Mouse (Mus musculus): Measurements from ENCODE around the gene Vmn1r28.

DNA sequence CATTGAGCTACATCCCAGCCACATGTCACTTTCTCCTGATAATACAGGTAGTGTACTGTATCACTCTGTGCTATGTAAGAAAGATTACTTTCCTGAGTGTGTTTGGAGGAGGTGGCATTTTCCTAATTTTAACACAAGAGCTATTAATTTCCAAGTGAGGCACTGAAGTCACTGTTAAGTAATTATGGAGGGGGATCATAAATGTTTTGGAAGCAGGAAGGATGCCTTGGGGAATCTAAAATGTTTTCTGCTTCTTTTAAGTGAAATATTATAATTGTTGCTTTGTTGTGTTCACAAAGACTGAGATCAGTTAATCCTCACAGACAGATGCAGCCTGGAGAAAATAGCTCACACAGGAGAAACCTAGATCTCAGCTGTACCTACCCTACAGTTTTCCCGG lies at the start of gene Vmn1r28:
- TF ChIP-seq CTCF (IDR thresholded peaks at IDR 0.05; ENCODE audit: low read depth, low read length) (no peak), GATA1 (IDR thresholded peaks at IDR 0.05; ENCODE audit: borderline replicate concordance, low read length) (no peak), POLR2AphosphoS5 (IDR thresholded peaks at IDR 0.05; ENCODE audit: insufficient replicate concordance, low read depth, low read length) (no peak), GATA2 (IDR thresholded peaks at IDR 0.05; ENCODE audit: borderline replicate concordance, low read depth, low read length) (no peak), TAL1 (conservative IDR thresholded peaks at IDR 0.05; ENCODE audit: low read depth, low read length) (no peak)

Data from G1E (cell line).